Mouse (Mus musculus) heart, postnatal 0 days (tissue): ENCODE data around the gene Cdc42.

ENCODE experiments used
- CTCF ChIP-seq: IDR thresholded peaks from 2 replicates; pipeline ENCODE4 v1.5.1; 2016; ENCODE audit warnings: antibody characterized with exemption, control low read depth, low read depth
- EP300 ChIP-seq: IDR thresholded peaks from 2 replicates; pipeline ENCODE4 v1.6.1; 2016; ENCODE audit warnings: antibody characterized with exemption, low read depth

GRCm38 (mm10) chr4:137316027-137316770 lies 41.3 kb downstream of the Cdc42 start:
- no peak for TF ChIP-seq EP300
- 0 out of 2 replicates have a peak, but pooled peaks have one; percentile 3 for TF ChIP-seq CTCF
